Mouse (Mus musculus) limb, embryonic 14.5 days (tissue): ENCODE results near the gene Clgn. TPM values are rescaled to one million over a fixed set of nuclear protein-coding genes. Genes with fewer than 3 reads are reported as not detected.

Experiments
- ATAC-seq: fragments of 200-750 bp; cut with Nextera tagmentation; 2 replicates; pipeline ENCODE4 v1.8.0; 2017; ENCODE audit warnings: low read depth, moderate number of reproducible peaks, moderate TSS enrichment; ENCODE audit not compliant: low FRiP score
- DNase-seq: peaks from one replicate; pipeline ENCODE4 v3.0.0-alpha.2; 2015; ENCODE audit warnings: low spot score
- H3K27ac ChIP-seq: fragments of 300-500 bp; sonication (generic); replicated peaks from 2 replicates; pipeline ENCODE4 v1.5.1; 2014; ENCODE audit warnings: low read depth, mild to moderate bottlenecking, low read length, moderate library complexity, mixed read lengths
- H3K27me3 ChIP-seq: fragments of 300-500 bp; sonication (generic); 2 replicates; pipeline ENCODE4 v1.6.1; 2014; ENCODE audit warnings: low read length, mixed read lengths; ENCODE audit not compliant: control insufficient read depth, insufficient read depth
- H3K36me3 ChIP-seq: fragments of 300-500 bp; sonication (generic); 2 replicates; pipeline ENCODE4 v1.6.1; 2014; ENCODE audit warnings: mild to moderate bottlenecking, low read length, moderate library complexity, mixed read lengths; ENCODE audit not compliant: control insufficient read depth, insufficient read depth
- H3K4me1 ChIP-seq: fragments of 300-500 bp; sonication (generic); 2 replicates; pipeline ENCODE4 v1.6.1; 2014; ENCODE audit warnings: antibody characterized with exemption, low read length, mixed read lengths; ENCODE audit not compliant: control insufficient read depth, insufficient read depth
- H3K4me2 ChIP-seq: fragments of 300-500 bp; sonication (generic); replicated peaks from 2 replicates; pipeline ENCODE4 v1.6.1; 2014; ENCODE audit warnings: low read depth, mild to moderate bottlenecking, low read length, moderate library complexity; ENCODE audit not compliant: severe bottlenecking
- H3K4me3 ChIP-seq: fragments of 300-500 bp; sonication (generic); replicated peaks from 2 replicates; pipeline ENCODE4 v1.5.1; 2014; ENCODE audit warnings: low read length
- H3K9ac ChIP-seq: fragments of 300-500 bp; sonication (generic); 2 replicates; pipeline ENCODE4 v1.6.1; 2014; ENCODE audit warnings: mild to moderate bottlenecking, low read depth, low read length, moderate library complexity; ENCODE audit not compliant: severe bottlenecking
- H3K9me3 ChIP-seq: fragments of 300-500 bp; sonication (generic); 2 replicates; pipeline ENCODE4 v1.6.1; 2016; ENCODE audit warnings: low read length; ENCODE audit not compliant: control insufficient read depth
- POLR2A ChIP-seq: fragments of 200-500 bp; IDR thresholded peaks from 2 replicates; pipeline ENCODE4 v1.8.0; 2012; ENCODE audit warnings: inconsistent platforms, mild to moderate bottlenecking, moderate library complexity, borderline replicate concordance; ENCODE audit not compliant: insufficient read depth, insufficient read length; ENCODE audit errors: extremely low read depth
- WGBS: fragments of 180-500 bp; shearing (Covaris S2); extraction: QIAGEN DNeasy Blood & Tissue Kit; methylation state at CpG from one replicate; pipeline ENCODE4 v1.1.7; 2014; 5-methylcytosine and 5-hydroxymethylcytosine counted together
- polyA plus RNA-seq, 2 experiments: library from polyadenylated mRNA; depleted of rRNA in 1 of 2; stranded (reverse) in 1 of 2; unstranded in 1 of 2; fragments of >200 nt; fragmentation: Nextera tagmentation in 1 of 2; extraction: Ambion mirVana in 1 of 2; gene quantifications; 2 replicates each; pipeline versions ENCODE4 v1.2.1 to v1.2.3; 2012 to 2014

Clgn gene
- polyA plus RNA-seq (2012; rRNA removed) (0.40 and 0.43 TPM in 2 replicates), polyA plus RNA-seq (2014; fragmentation: Nextera tagmentation; extraction: Ambion mirVana) (0.33 and 0.87 TPM in 2 replicates)

- peak within 1 kb of the TSS; percentile 77 for H3K4me2 ChIP-seq
- peak within 1 kb of the TSS; percentile 61 for H3K9ac ChIP-seq
- no peak for TF ChIP-seq POLR2A
- ATAC-seq, result peak; percentile 67; the same call in 1 of the 2 replicates
- DNase-seq, result peak; percentile 35
- H3K4me3 ChIP-seq, result peak within 1 kb of the TSS; percentile 47
- no peaks in the 10 kb centered on the region; the same call in 1 of the 2 replicates for H3K4me1 ChIP-seq
- H3K27me3 ChIP-seq, result peaks cover 11% of the 10 kb centered on the region
- 4% methylated on average over 37 of the region's 41 CpGs for WGBS
- H3K36me3 ChIP-seq, result no peaks in the 10 kb centered on the region
- H3K9me3 ChIP-seq, result peaks cover 4% of the 10 kb centered on the region; the same call in 1 of the 2 replicates
- no peak within 1 kb of the TSS for H3K27ac ChIP-seq
These were observed at the start of gene Clgn for GRCm38 (mm10) chr8:83389316-83390005. Gene Clgn, plus strand, starts transcription at chr8:83389867.

GRCm38 (mm10) chr8:83342076-83342475 is 47.6 kb upstream of the Clgn start:
- H3K4me2 ChIP-seq, result no peak overlapping the region
- no peak overlapping the region for H3K27ac ChIP-seq
- no peaks in the 10 kb centered on the region for H3K9me3 ChIP-seq
- no peak overlapping the region for H3K4me3 ChIP-seq
- H3K36me3 ChIP-seq, result no peaks in the 10 kb centered on the region
- WGBS, result 87% methylated on average over 3 of the region's 3 CpGs
- H3K4me1 ChIP-seq, result no peaks in the 10 kb centered on the region
- no peaks in the 10 kb centered on the region for H3K27me3 ChIP-seq
- H3K9ac ChIP-seq, result no peak overlapping the region
- ATAC-seq (no peak), DNase-seq (no peak)
- TF ChIP-seq POLR2A, result no peak

GRCm38 (mm10) chr8:83342693-83343092 is 47.0 kb upstream of the Clgn start:
- ATAC-seq (no peak), DNase-seq (peak; percentile 57)
- no peaks in the 10 kb centered on the region for H3K9me3 ChIP-seq
- no peak overlapping the region for H3K4me3 ChIP-seq
- no peak overlapping the region for H3K4me2 ChIP-seq
- H3K27ac ChIP-seq, result no peak overlapping the region
- no peak overlapping the region for H3K9ac ChIP-seq
- H3K36me3 ChIP-seq, result no peaks in the 10 kb centered on the region
- TF ChIP-seq POLR2A, result no peak
- no peaks in the 10 kb centered on the region for H3K4me1 ChIP-seq
- no peaks in the 10 kb centered on the region for H3K27me3 ChIP-seq

GRCm38 (mm10) chr8:83348263-83348662 is 41.4 kb upstream of the Clgn start, which contains the start of gene Mgat4d:
Gene Mgat4d, plus strand, starts transcription at chr8:83348471.
- no peak within 1 kb of the TSS for H3K4me3 ChIP-seq
- no peaks in the 10 kb centered on the region for H3K4me1 ChIP-seq
- H3K27ac ChIP-seq, result no peak within 1 kb of the TSS
- no peaks in the 10 kb centered on the region for H3K27me3 ChIP-seq
- ATAC-seq (no peak), DNase-seq (no peak)
- no peaks in the 10 kb centered on the region for H3K36me3 ChIP-seq
- H3K9ac ChIP-seq, result no peak within 1 kb of the TSS
- no peak for TF ChIP-seq POLR2A
- no peaks in the 10 kb centered on the region for H3K9me3 ChIP-seq
- no peak within 1 kb of the TSS for H3K4me2 ChIP-seq
- WGBS, result 79% methylated on average over 18 of the region's 18 CpGs

DNA sequence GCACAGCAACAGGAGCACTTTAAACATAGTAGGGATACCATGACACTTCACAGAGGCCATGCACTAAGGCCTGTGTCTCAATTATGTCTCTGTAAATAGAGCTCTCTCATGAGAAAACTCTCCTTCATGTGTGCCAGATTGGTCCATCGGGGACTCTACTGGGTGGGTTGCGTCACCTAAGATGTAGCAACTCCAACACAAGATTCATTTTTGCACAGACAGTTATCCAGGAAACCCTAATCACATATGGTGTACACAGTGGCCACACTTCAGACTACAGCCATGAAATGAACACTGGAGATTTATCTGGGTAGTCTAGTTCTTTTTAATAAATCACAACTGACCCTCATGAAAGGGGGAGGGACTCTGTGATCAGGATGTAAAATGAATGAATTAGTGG is 38.4 kb upstream of the Clgn start:
- Histone ChIP-seq H3K27me3 (no peaks in the 10 kb centered on the region), H3K9me3 (no peaks in the 10 kb centered on the region), H3K27ac (no peak overlapping the region), H3K9ac (no peak overlapping the region), H3K36me3 (no peaks in the 10 kb centered on the region), H3K4me1 (no peaks in the 10 kb centered on the region), H3K4me2 (no peak overlapping the region), H3K4me3 (no peak overlapping the region)
- DNase-seq (no peak), ATAC-seq (no peak)
- WGBS, result 97% methylated on average over 2 of the region's 2 CpGs
- TF ChIP-seq POLR2A, result no peak
